In the genomic region with DNA sequence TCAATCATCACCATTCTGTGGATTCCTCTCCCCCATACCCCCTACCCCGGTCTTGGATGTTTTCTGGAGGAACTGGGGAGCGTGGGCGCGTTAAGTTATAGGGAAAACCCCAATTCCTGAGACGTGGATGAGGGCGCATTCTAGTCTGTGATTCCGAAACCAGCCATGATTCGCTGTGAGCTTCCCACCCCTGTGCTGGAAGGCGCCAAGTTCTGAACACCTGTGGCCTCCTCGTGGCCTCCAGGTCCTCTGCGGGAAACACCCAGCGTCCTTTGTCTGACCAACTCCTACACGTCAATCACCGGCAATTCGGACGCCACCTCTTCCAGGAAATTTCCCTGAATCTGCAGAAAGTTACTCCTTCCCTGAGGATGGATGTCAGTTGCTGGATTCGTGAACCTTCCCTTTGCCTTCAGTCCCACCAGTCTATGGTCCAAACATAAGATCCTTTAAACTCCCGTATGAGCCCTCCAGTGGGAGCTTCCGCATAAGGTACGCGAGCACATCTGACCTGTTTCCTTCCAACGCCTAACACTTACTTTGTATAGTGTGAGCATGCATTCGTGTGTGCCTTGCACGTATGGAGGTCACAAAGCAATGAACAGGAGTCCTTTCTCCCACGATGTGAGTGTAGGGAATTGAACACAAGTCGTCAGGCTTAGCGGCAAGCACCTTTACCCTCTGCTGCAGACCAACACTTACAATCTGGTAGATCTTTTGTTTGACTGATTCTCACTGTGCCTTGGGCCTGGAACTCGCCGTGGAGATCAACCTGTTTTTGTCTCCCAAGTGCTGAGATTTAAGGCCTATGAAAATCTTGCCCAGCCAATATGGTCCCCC, we compare ENCODE assay signal across 10 mouse cellular contexts. TPM values are rescaled to one million over a fixed set of nuclear protein-coding genes. Genes with fewer than 3 reads are reported as not detected.
DNase-seq lines count a peak whose midpoint lies in the region; ATAC-seq lines count a peak whose summit lies in the region.
"Had no signal": no experiment of that assay in that cellular context is flagged by ENCODE, and none has a peak within 500 bp of the region (broad histone marks: within the 10 kb centered on the region; RNA-seq: fewer than 3 reads in every experiment).

No protein-coding gene starts in this region.

- no peaks in the 10 kb centered on the region for H3K27me3 ChIP-seq in heart, embryonic 16.5 days (ENCODE audit: control insufficient read depth, insufficient read depth, low read length)
- no peaks in the 10 kb centered on the region for H3K27me3 ChIP-seq in hindbrain, embryonic 16.5 days (replicated peaks; ENCODE audit: control insufficient read depth, insufficient read depth, low read length)
- no peaks in the 10 kb centered on the region for H3K27me3 ChIP-seq in midbrain, embryonic 15.5 days (replicated peaks)
- H3K27me3 ChIP-seq: Patski had no signal

- peak overlapping the region; percentile 81 for H3K9ac ChIP-seq in heart, embryonic 16.5 days (ENCODE audit: low read length)
- H3K9ac ChIP-seq in hindbrain, embryonic 16.5 days (ENCODE audit: low read depth, low read length) = peak overlapping the region; percentile 80
- peak overlapping the region; percentile 55 for H3K9ac ChIP-seq in midbrain, embryonic 15.5 days

- H3K4me3 ChIP-seq in heart, embryonic 16.5 days (ENCODE audit: low read length) = peak overlapping the region; percentile 99
- H3K4me3 ChIP-seq in hindbrain, embryonic 16.5 days (ENCODE audit: low read length) = peak overlapping the region; percentile 94
- peak overlapping the region; percentile 87 for H3K4me3 ChIP-seq in midbrain, embryonic 15.5 days

- no peaks in the 10 kb centered on the region for H3K9me3 ChIP-seq in heart, embryonic 16.5 days (replicated peaks; ENCODE audit: control insufficient read depth, low read length)
- no peaks in the 10 kb centered on the region for H3K9me3 ChIP-seq in hindbrain, embryonic 16.5 days (ENCODE audit: control insufficient read depth, low read length)
- no peaks in the 10 kb centered on the region for H3K9me3 ChIP-seq in midbrain, embryonic 15.5 days

- peaks cover 12% of the 10 kb centered on the region for H3K36me3 ChIP-seq in heart, embryonic 16.5 days (ENCODE audit: control insufficient read depth, insufficient read depth)
- peaks cover under 1% of the 10 kb centered on the region; the same call in 1 of the 2 replicates for H3K36me3 ChIP-seq in hindbrain, embryonic 16.5 days (ENCODE audit: control insufficient read depth, insufficient read depth, low read length)
- H3K36me3 ChIP-seq in midbrain, embryonic 15.5 days (replicated peaks) = peaks cover 1% of the 10 kb centered on the region

- no peak for DNase-seq in heart, adult 18-20 months
- DNase-seq in c-Kit-positive CD71-negative TER-119-negative erythroid progenitor cells, embryonic 14.5 days (ENCODE audit: low read depth) = peak; percentile 28
- no peak for DNase-seq in frontal cortex, adult 2 months (ENCODE audit: extremely low spot score in 1 of 2, low spot score in 1 of 2)
- DNase-seq in Muller cell, postnatal 12 days (ENCODE audit: inconsistent ontology term) = no peak
- DNase-seq in adrenal gland, postnatal 10 days = no peak

- H3K4me1 ChIP-seq in heart, embryonic 16.5 days (ENCODE audit: control insufficient read depth, insufficient read depth, low read length) = peaks cover 28% of the 10 kb centered on the region
- H3K4me1 ChIP-seq in hindbrain, embryonic 16.5 days (ENCODE audit: control insufficient read depth, insufficient read depth, low read depth, low read length) = peaks cover 28% of the 10 kb centered on the region
- H3K4me1 ChIP-seq in midbrain, embryonic 15.5 days = peaks cover 36% of the 10 kb centered on the region

- H3K27ac ChIP-seq in heart, embryonic 16.5 days (ENCODE audit: low read length) = peak overlapping the region; percentile 94
- peak overlapping the region; percentile 92 for H3K27ac ChIP-seq in hindbrain, embryonic 16.5 days (ENCODE audit: low read depth, low read length)
- H3K27ac ChIP-seq in midbrain, embryonic 15.5 days = peak overlapping the region; percentile 94

- 0 out of 2 replicates have a peak, but pooled peaks have one; percentile 5 for ATAC-seq in heart, embryonic 16.5 days (replicated peaks; ENCODE audit: extremely low read depth, insufficient read depth, low FRiP score)
- ATAC-seq in hindbrain, embryonic 16.5 days = peak; percentile 18
- peak; percentile 26 for ATAC-seq in midbrain, embryonic 15.5 days (replicated peaks)

- under 1% methylated on average over 29 of the region's 29 CpGs for WGBS in heart, embryonic 16.5 days
- under 1% methylated on average over 29 of the region's 29 CpGs for WGBS in hindbrain, embryonic 16.5 days
- 0% methylated on average over 29 of the region's 29 CpGs for WGBS in midbrain, embryonic 15.5 days

- H3K4me2 ChIP-seq in heart, embryonic 16.5 days (ENCODE audit: low read depth, low read length) = peak overlapping the region; percentile 75
- peak overlapping the region; percentile 85 for H3K4me2 ChIP-seq in hindbrain, embryonic 16.5 days (ENCODE audit: low read length)
- peak overlapping the region; percentile 57 for H3K4me2 ChIP-seq in midbrain, embryonic 15.5 days

RNA-seq across cellular contexts. Expression of a gene that starts 0.7 kb away (rescaled TPM):
- polyA plus RNA-seq in heart, embryonic 16.5 days (2015; fragmentation: Nextera tagmentation; extraction: Ambion mirVana) = 355 and 387 TPM in 2 replicates
- 100 to 1,000 TPM in 1 of 2 experiments, 10 to 100 TPM in 1; 90.3 to 110 TPM for total RNA-seq in heart, adult 18-20 months (2021)
- polyA plus RNA-seq in hindbrain, embryonic 16.5 days (2015; fragmentation: Nextera tagmentation; extraction: Ambion mirVana) = 629 and 637 TPM in 2 replicates
- 697 and 717 TPM in 2 replicates for polyA plus RNA-seq in midbrain, embryonic 15.5 days (2015; fragmentation: Nextera tagmentation; extraction: Ambion mirVana)
- polyA plus RNA-seq in frontal cortex, adult 2 months (2012; rRNA removed) = 217 and 232 TPM in 2 replicates
- total RNA-seq in adrenal gland, postnatal 10 days (2021) = 100 to 1,000 TPM; 254 to 258 TPM

RNA-seq across cellular contexts. Expression of a gene that starts 10.3 kb away (rescaled TPM):
- 71.4 and 73.6 TPM in 2 replicates for polyA plus RNA-seq in heart, embryonic 16.5 days (2015; fragmentation: Nextera tagmentation; extraction: Ambion mirVana)
- total RNA-seq in heart, adult 18-20 months (2021) = 10 to 100 TPM; 21.3 to 29.5 TPM
- 63.5 and 65.4 TPM in 2 replicates for polyA plus RNA-seq in hindbrain, embryonic 16.5 days (2015; fragmentation: Nextera tagmentation; extraction: Ambion mirVana)
- 61.9 and 66.8 TPM in 2 replicates for polyA plus RNA-seq in midbrain, embryonic 15.5 days (2015; fragmentation: Nextera tagmentation; extraction: Ambion mirVana)
- 88.4 and 88.6 TPM in 2 replicates for polyA plus RNA-seq in frontal cortex, adult 2 months (2012; rRNA removed)
- 10 to 100 TPM; 80.3 to 89.6 TPM for total RNA-seq in adrenal gland, postnatal 10 days (2021)

RNA-seq across cellular contexts. Expression of a gene that starts 11.4 kb away (rescaled TPM):
- polyA plus RNA-seq in heart, embryonic 16.5 days (2015; fragmentation: Nextera tagmentation; extraction: Ambion mirVana) = 32.2 and 33.3 TPM in 2 replicates
- total RNA-seq in heart, adult 18-20 months (2021) = 1 to 10 TPM; 8.1 to 9.7 TPM
- polyA plus RNA-seq in hindbrain, embryonic 16.5 days (2015; fragmentation: Nextera tagmentation; extraction: Ambion mirVana) = 10.2 and 15.7 TPM in 2 replicates
- 10.0 and 12.3 TPM in 2 replicates for polyA plus RNA-seq in midbrain, embryonic 15.5 days (2015; fragmentation: Nextera tagmentation; extraction: Ambion mirVana)
- 5.4 and 5.9 TPM in 2 replicates for polyA plus RNA-seq in frontal cortex, adult 2 months (2012; rRNA removed)
- 10 to 100 TPM; 15.8 to 16.2 TPM for total RNA-seq in adrenal gland, postnatal 10 days (2021)

RNA-seq across cellular contexts. Expression of a gene that starts 12.4 kb away (rescaled TPM):
- polyA plus RNA-seq in heart, embryonic 16.5 days (2015; fragmentation: Nextera tagmentation; extraction: Ambion mirVana) = 7.6 and 8.9 TPM in 2 replicates
- total RNA-seq in heart, adult 18-20 months (2021) = 1 to 10 TPM; 1.8 to 2.0 TPM
- 58.6 and 59.7 TPM in 2 replicates for polyA plus RNA-seq in hindbrain, embryonic 16.5 days (2015; fragmentation: Nextera tagmentation; extraction: Ambion mirVana)
- 56.5 and 58.2 TPM in 2 replicates for polyA plus RNA-seq in midbrain, embryonic 15.5 days (2015; fragmentation: Nextera tagmentation; extraction: Ambion mirVana)
- polyA plus RNA-seq in frontal cortex, adult 2 months (2012; rRNA removed) = 151 TPM in 2 replicates
- 10 to 100 TPM in 1 of 2 experiments, 1 to 10 TPM in 1; 9.8 to 15.3 TPM for total RNA-seq in adrenal gland, postnatal 10 days (2021)
- total RNA-seq: neutrophil, adult 5-6 weeks had no signal

RNA-seq across cellular contexts. Expression of a gene that starts 29.1 kb away (rescaled TPM):
- 22.7 and 26.4 TPM in 2 replicates for polyA plus RNA-seq in heart, embryonic 16.5 days (2015; fragmentation: Nextera tagmentation; extraction: Ambion mirVana)
- 10 to 100 TPM; 45.1 to 46.0 TPM for total RNA-seq in heart, adult 18-20 months (2021)
- polyA plus RNA-seq in hindbrain, embryonic 16.5 days (2015; fragmentation: Nextera tagmentation; extraction: Ambion mirVana) = 38.6 and 47.1 TPM in 2 replicates
- 54.5 and 56.7 TPM in 2 replicates for polyA plus RNA-seq in midbrain, embryonic 15.5 days (2015; fragmentation: Nextera tagmentation; extraction: Ambion mirVana)
- 126 and 127 TPM in 2 replicates for polyA plus RNA-seq in frontal cortex, adult 2 months (2012; rRNA removed)
- total RNA-seq in adrenal gland, postnatal 10 days (2021) = 10 to 100 TPM; 69.6 to 81.1 TPM
